Mouse (Mus musculus): ENCODE results near the gene Pla2g6.

The Pla2g6 gene

DNA sequence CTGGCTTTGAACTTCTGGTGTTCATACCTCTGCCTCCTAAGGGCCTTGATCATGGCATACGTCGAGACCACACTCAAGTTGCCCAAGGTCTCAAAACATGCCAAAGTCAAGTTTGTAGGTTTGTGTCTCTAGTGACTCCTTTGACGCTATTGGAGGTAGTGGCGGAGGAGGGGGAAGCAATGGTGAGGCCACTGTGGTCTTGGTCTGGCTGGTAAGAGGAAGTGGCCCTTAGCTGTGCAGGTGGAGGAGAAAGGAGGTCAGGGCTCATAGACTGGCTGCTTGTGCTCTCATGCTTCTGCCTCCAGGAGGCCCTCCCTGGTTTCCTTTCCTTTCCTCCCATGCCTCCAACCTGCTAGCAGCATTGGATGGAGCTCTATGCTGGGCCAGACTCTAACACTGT lies 22.7 kb upstream of the Pla2g6 start:
- no peak for DNase-seq (ENCODE audit: low read depth)

DNA sequence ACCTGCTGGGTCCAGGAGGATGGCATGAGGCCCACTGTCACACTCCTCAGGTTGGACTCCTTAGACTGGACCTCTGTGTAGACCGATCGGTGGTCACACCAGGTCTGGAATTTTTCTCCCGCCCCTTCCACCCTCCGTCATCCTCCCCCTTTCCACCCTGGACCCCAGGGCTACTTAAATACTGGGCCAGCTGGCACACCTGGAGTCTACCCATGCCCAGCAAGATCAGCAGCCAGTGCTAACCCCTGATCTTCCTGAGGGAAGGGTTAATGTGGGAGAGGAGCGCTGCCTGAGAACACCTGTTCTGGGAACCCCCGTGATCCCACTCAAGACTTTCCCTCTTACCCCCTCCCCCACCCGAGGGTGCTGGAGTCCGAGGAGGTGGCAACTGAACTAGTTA lies 20.5 kb upstream of the Pla2g6 start:
- no peak for DNase-seq (ENCODE audit: low read depth)

- DNase-seq (ENCODE audit: low read depth): no peak
Observed at GRCm38 (mm10) chr15:79347845-79348506, 19.8 kb upstream of the Pla2g6 start.

DNA sequence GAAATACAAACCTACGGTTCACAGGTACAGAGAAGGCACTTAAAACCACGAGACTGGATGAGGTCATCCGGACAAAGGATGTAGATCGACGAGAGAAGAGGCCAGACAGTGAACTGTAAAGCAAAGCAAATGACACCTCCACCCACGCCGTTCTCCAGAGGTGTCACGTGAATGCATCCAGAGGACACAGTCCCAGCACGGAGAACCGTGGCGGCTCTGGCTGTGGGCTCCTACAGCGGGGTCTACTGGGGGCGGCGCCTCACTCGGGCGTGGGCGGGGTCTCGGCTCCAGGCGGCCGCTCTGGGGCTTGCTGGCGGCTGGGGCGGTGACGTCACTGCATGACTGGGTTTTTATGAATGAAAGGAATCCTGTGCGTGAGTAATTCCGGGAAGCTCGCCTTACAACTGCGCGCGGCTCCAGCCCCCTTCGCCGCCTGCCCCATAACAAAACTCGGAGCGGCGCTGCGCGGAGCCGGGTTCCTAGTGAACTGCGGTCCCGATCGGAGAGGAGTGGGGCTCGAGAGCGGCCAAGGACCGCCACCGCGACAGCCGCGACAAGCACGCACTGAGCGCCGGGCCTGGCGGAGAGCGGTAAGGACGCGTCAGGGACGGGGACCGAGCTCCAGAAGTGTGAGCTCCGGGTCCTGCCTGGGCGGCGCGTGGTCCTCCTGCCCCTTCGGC lies 19.1 kb upstream of the Pla2g6 start:
- DNase-seq (ENCODE audit: low read depth): peak; percentile 69

GRCm38 (mm10) chr15:79346051-79346793 lies 18.0 kb upstream of the Pla2g6 start, which contains the start of gene Maff:
Maff (plus strand) TSS chr15:79346621.
- no peak for DNase-seq (ENCODE audit: low read depth)

- no peak for DNase-seq (ENCODE audit: low read depth)
Observed at GRCm38 (mm10) chr15:79344627-79345026, 16.4 kb upstream of the Pla2g6 start.

DNA sequence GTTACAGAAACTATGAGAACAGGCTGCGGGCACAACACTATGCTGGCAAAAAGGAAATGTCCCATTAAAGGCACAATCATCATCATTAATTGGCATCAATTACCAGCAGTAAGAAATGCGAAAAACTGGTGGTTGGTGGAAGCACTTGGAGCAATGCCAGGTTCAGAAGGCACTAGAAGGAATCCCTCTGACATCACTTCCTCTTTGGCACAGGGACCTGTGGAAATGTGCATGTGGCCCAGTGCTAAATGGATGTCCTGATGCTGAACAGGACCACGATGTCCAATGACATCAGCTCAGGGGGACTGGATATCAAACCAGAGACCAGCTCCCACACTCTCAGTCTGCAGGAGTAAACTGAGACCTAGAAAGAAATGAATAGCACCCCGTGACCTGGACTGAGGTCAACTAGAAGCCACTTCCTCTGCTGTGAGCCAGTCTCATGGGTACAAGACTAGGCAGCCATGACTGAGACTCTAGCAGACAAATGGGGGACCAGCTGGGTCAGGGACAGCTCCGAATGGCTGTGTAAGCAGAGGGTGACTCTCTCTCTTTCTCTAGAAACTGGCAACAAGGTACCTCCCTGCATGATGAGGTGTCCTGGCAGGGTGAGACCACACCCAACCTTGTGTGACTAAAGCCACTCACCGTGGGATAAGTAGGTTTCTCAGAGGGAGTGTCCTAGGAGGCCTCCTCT lies 14.6 kb upstream of the Pla2g6 start:
- no peak for DNase-seq (ENCODE audit: low read depth)

DNA sequence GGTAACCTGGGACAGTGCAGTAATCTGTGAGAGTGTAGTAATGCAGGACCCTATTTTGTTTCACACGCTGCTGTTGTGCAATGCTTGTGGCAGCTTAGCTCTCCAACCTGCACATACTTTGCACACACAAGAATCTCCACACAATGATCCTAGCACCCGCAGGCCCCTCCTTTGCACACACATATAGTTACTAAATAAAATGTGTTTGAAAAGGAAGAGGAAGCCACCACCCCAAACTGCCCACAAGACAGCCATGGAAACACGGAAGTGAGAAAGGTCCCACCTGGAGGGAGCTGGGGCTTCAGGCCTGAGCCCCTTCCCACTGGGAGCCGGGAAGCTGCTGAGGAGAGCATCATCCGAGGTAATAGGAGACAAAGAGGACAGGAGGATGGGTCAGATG lies 10.8 kb upstream of the Pla2g6 start:
- DNase-seq (ENCODE audit: low read depth): no peak

DNA sequence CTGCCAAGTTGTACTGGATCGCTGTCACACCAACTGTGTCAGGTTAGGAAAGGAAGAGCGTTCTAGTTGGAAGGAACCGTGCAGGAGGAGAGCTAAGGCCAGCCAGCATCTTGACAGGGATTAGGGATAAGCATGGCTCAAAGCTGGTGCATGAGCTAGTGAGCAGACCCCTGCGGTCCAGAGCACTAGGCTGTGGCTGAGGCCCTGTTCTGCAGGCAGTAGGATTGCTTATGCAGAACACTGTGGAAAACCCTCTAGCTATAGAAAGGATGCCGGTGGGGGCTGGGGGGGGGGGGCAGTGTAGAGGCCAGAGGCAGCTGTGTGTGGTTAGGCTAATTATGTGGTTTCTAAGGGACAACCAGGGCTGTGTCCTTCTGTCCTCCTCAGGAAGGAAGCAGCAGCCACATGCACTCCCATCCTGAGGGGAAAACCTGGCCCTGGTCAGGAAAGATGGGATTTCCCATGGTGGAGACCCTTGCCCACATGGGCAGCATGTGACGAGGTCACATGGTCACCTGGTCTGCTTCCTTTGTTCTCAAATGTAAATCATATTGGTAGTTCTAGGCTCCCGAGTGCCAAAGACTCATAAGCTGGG lies 7.0 kb upstream of the Pla2g6 start:
- no peak for DNase-seq (ENCODE audit: low read depth)

DNA sequence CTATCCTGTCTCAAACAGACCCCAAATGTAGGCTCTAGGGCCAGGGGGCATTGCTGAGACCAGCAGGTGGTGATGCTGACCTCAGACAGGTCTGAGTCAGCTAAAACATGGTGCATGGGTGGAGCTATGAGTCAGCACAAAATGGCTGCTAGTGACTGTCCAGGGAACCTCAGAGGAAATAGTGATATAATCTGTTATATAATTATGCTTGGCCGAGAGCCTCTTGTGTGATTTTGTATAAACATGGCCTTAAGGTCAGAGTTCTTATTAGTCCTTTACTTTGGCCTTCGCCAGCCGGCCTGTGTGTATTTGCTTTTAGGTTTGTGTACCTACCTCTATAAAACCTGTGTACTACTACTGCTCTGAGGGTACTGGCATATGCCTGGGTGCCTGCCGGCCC lies 5.2 kb upstream of the Pla2g6 start:
- no peak for DNase-seq (ENCODE audit: low read depth)

DNA sequence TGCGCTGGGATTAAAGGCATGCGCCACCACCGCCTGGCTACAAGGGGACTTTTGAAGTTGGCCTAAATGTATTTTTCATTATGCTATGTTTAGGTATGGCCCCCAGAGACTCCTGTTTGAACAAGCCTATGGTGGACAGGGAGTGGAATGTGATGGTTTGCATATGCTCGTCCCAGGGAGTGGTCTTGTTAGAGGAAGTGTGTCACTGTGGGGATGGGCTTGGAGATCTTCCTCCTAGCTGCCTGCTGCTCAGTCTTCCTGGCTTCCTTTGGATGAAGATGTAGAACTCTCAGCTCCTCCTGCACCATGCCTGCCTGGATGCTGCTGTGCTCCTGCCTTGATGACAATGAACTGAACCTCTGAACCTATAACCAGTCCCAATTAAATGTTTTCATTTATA lies 2.3 kb upstream of the Pla2g6 start:
- DNase-seq (ENCODE audit: low read depth): no peak

DNA sequence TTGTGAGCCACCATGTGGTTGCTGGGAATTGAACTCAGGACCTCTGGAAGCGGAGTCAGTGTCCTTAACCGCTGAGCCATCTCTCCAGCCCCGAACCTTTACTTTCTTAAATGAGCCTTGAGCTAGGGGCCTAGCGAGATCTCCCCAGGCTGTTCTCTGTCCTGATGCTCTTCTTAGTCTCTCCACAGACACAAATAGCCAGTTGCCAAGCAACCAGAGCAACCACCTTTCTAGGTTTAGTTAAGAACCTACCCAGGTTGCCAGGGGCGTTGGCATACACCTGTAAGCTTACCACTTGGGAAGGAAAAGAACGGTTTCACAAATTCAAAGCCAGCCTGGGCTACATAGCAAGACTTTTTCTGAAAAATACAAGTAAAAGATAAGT lies 1.8 kb upstream of the Pla2g6 start:
- no peak for DNase-seq (ENCODE audit: low read depth)

DNA sequence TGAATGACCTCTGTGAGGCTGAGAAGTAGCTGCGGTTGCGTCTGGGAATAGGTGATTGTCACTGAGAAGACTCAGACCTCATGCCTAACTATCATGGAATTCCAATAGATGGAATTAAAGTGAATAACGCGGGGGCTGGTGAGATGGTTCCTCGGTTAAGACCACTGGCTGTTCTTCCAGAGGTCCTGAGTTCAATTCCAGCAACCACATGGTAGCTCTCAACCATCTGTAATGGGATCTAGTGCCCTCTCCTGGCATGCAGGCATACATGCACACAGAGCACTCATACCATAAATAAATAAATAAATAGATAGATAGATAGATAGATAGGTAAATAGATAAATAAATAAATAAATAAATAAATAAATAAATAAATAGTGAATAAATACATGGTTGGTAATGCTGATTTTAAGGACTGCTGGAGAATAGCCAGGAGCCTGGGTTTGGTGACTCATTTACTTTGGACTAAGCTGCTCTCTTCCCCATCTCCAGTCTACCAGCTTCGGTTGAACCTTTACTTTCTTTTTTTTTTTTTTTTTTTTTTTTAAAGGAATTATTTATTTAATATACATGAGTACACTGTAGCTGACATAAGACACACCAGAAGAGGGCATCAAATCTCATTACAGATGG lies 1.3 kb upstream of the Pla2g6 start:
- DNase-seq (ENCODE audit: low read depth): no peak

DNA sequence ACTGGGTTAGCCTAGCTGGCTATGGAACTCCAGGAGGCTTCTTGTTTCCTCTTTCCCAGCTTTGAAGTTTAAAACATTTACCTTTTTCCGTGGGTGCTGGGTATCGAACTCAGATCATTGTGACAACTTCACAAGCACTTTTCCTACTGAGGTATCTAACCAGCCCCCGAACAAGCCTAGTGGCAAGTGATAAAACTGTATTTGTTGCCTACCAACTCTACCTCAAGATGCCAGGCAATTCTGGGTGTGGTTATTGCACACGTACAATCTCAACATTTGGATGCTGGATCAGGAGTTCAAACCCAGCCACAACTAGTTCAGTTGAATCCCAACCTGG lies 717 bp upstream of the Pla2g6 start:
- DNase-seq (ENCODE audit: low read depth): no peak

GRCm38 (mm10) chr15:79326971-79327961 lies 924 bp downstream of the Pla2g6 start:
- no peak for DNase-seq (ENCODE audit: low read depth)

- DNase-seq (ENCODE audit: low read depth): no peak
Observed at GRCm38 (mm10) chr15:79326264-79326663, 1.9 kb downstream of the Pla2g6 start.

DNA sequence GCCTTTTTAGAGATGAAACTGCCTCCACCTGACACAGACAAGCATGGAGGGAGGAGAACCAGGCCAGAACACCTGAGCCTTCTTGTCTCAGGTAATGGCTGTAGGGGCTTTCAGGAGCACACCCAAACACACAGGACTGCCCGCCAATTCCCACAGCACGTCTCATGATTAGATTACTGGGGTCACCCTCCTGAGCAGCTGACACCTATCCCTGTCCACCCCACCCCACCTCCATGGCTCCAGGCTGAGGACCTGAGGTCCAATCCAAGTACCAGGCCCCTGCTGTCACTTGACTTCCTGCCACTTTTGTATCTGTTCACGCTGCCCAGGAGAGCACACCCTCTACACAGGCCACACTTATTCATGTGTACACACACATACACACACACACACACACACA lies 2.4 kb downstream of the Pla2g6 start:
- no peak for DNase-seq (ENCODE audit: low read depth)

- DNase-seq (ENCODE audit: low read depth): no peak
Observed at GRCm38 (mm10) chr15:79324373-79324772, 3.8 kb downstream of the Pla2g6 start.

GRCm38 (mm10) chr15:79323791-79324155 lies 4.4 kb downstream of the Pla2g6 start:
- DNase-seq (ENCODE audit: low read depth): no peak

DNA sequence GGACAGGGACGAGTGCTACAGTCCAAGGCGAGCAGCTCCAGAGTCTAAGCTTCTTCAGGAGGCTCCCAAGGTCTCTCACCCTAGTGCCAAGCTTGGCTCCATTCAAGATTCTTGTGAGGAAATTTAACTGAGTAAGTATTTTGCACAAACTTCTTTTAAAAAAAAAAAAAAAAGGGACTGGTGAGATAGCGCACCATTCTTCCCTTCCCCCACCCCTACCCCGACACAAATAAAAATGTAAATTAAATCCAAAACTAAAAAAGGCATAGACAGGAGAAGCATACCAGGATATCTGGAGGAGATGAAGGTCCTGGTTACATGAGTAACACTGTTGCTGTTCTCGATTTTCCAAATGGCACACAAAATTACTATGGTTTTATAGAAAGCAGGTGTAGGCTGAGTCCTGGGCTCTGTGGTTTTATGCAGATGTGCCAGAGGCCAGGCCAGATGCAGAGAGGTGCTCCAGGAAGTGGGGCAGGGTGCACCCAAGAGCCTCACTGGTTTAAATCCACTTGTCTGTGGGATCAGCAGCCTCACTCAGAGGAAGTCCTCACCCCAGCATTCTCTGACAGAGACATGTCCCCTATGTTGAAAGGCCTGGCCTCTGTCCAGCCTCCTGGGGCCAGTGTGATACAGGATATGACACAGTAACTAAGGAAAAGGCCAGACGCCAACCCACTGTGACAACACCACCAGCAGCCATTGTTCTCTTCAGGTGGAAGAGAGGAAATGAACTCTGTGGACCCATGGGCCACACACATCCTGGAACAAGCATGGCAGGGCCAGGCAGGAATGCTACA lies 5.0 kb downstream of the Pla2g6 start:
- no peak for DNase-seq (ENCODE audit: low read depth)

All from fibroblast of lung, adult 2 months (primary cell).